Mouse (Mus musculus): ENCODE measurements at regions not wholly inside any gene's neighbourhood (a gene's known extent, or its start where the extent isn't known, plus 50 kb on each side); places are given as distances from the start of the nearest gene placed in this dataset.

DNA sequence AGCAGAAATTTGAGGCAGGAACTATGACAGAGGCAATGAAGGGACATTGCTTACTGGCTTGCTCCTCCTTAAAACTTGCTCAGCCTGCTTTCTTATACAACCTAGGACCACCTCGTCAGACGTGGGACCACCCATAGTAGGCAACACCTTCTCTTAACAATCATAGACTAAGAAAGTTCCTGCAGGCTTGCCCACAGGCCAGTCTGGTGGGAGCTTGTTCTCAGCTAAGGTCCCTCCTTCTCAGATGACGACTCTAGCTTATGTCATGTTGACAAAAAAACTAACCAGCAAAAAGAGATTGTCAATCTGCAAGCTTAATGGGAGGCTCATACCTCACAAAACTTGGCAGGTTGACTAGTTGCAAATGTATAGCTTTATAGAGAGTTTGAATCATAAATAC, 56.5 kb upstream of the Lsm6 start:
- no peak for DNase-seq (ENCODE audit: low spot score in 2 of 2)

DNA sequence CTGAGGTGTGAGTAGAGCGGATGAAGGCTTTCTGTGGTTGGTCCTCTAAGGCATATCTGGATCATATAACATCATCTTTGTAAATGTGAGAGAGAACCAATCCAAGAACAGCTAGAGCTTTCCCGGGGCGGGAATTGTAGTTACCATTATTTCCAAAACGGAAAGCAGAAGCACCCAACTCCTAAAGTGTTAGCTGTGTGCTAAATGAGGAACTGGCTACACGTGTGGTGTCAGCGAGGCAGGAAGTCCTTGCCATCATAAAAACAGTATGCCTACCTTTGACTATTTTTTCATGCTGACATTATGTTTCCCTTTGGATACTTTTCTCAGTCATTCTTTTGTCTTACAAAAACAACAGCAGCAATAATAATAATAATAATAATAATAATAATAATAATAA, 68.8 kb upstream of the Lsm6 start:
- no peak for DNase-seq (ENCODE audit: low spot score in 2 of 2)

DNA sequence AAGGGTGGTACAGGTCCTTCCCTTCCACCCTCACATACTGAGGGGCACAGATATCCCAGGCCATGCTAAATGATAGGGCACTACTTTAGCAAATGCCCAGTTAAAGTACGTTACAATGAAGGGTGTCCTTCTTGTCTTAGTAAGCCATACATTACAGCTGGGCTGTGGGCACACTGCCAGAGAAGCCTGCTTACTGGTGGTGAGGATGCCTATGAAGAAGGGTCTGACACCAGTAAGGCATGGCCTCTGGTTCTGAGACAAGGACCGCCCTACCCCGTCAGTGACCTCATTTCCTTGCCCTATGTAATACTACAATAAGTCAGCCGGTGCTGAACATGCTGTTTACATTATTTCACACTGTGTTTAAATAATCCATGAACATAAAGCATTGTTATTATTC, 69.6 kb upstream of the Lsm6 start:
- DNase-seq (ENCODE audit: low spot score in 2 of 2), result no peak

DNA sequence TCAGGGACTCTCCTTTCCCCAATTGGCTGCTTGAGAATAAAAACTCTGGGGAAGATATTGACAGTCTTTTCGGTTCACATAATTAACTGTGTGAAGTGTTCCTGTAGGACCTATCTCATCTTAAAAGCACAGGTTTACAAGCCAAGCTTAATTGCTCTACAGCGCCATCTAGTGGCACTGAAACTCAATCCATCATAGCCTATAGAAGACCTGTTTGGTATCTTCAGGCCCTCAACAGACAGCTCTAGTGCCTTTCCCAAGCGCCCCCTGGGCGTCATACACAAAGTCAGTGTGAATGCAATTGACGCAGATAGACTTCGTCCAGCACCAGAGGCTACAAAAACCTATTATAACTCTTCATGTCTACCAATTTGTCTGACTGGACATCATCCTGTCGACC, 78.9 kb upstream of the Lsm6 start:
- peak; percentile 69 to 76 for DNase-seq (ENCODE audit: low spot score in 2 of 2)

DNA sequence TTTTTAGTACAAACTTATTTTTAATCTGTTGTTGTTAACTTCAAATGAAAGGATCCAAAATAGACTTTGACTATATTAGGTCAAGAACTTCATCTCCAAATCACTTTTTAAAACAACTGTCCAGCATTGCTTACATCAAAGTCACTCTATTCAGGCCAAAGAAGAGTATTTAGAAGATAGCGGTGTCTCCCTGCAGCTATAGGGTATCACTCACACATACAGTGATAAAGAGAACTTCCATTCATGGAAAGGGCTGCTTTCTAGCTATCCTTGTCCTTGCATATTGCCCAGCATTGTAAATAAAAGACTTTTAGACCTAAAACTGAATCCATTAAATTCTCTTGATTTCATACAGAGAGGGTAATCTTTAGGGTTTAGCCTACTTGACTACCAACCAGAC, 82.1 kb upstream of the Lsm6 start:
- no peak for DNase-seq (ENCODE audit: low spot score in 2 of 2)

DNA sequence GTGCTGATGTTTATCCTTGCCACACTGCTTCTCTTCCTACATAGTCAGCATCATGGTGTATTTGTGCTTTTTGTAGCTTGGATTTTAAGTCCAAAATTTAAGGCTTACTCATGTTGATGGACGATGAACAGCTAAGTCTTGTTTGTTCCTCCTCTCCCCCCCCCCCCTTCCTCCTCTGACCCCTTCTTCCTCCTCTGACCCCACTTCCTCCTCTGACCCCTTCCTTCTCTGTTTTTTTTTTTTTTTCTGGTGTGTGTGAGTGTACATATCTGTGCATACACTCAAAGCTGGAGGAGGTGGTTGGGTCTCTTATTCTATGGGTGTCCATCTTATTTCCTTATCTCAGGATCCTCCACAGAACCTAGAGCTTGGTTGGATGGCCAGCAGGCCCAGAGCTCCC, 87.0 kb upstream of the Lsm6 start:
- DNase-seq (ENCODE audit: low spot score in 2 of 2), result no peak

DNA sequence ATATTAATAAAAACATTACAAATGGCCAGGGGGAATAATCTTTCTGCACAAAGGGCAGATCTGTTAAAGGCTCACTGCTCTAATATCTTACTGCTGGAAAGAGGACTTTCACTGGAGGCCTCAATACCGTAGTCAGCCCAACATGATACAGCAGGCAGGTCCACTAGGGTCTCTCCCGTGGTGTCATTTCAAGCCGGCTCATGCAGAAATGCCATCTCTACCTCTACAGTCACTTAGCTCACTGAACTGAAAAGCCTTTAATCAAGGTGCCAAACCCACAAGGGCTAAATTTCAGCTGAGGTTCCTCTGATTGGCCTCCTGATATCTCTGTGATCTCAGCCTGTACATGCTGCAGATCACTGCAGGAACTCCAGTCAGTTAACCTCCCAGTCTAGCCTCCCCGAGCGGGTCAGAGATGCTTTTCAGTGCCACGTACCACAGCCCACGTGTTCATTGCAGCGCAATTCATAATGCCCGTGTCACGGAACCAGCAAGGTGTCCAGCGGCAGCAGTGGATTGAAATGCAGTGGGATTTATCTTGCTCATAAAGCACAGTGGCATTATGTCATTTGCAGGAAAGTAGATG, 90.4 kb upstream of the Lsm6 start:
- DNase-seq (ENCODE audit: low spot score in 2 of 2), result no peak

DNA sequence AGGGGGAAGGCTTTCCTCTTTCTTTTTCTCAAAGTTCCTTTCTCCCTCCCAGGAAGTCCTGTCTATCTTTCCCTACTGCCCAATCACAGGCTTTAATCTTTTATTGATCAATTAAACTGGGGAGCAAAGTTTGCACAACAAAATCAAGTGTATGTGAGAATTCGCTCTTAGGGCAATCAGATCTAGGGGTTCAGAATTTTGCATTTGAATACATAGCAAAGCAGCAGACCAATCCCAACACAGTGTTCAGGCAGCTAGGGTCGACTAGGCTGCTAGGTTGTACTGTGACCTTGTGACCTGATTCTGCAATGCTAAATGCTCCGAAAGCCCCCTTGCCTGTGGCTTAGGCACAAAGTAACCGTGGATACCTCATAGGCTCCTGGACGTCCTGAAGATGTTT, 91.5 kb upstream of the Lsm6 start:
- DNase-seq (ENCODE audit: low spot score in 2 of 2), result no peak

DNA sequence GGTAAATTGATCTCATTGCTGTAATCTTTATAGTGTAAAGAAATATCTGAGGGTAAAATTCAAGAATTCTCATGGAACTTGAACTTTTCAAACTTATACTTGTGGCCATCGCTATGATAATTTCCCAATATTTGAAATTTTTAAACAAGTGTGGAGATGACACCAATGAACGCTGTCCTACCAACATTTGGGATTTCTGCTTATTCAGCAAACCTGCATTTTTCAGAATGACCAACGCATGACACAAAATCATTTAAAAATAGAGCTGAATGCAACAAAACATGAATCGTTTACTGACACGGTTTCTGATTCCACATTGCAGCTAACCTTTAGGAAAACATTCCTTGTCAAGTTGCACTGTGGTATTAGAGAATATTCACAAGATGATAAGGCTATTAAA, 92.9 kb upstream of the Lsm6 start:
- DNase-seq (ENCODE audit: low spot score in 2 of 2), result no peak

DNA sequence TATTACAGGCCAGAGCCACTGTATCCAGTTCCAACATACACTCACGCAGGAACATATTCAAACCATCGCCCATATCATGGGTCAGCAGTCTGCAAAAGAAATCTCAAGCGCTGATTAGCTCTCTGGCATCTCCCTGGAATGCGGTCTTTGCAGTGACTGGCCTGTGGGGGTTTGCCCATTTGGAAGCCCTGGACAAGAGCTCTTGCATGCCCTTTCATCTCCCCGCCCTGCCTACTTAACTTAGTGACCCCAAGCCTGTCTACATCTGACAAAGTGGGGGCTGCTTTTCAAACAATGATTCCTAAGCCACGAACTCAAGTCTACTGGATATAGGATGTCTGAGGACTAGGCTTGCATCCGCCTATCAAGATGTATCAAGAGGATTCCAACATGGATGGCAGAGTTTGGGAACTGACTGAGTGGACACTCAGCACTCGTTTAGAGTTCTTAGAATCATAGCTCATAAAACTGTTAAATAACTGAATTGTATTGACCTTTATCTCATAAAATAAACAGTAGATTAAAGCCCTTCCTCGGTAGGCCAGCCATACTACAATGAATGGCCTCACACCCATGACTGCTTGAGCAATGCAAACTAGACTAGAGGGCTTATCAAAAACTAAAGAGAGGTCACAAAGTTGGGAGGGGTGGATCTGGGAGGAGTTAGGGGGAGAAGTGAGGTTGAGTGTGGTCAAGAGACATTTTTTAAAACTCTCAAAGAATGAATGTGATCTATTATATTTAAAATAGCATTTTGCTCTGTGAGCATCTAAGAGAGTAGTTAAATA, 97.4 kb upstream of the Zfp827 start:
- no peak for DNase-seq (ENCODE audit: low spot score in 2 of 2)

DNA sequence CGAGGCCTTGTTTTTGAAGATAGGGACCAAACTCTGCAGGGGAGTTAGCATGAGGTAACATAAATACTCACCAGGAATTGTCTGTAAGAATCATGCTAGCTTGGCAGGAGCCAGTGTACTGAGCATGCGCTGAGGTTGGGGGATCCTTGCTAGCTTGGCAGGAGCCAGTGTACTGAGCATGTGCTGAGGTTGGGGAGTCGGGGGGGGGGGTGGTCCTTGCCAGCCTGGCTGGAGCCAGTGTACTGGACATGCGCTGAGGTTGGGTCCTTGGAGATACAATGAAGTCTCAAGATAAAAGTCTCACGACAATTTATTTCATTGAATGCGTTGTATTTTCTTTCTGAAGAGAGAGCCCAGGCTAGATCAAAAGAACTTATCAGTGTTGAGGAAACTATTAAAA, 96.2 kb upstream of the Zfp827 start:
- DNase-seq (ENCODE audit: low spot score in 2 of 2), result no peak

DNA sequence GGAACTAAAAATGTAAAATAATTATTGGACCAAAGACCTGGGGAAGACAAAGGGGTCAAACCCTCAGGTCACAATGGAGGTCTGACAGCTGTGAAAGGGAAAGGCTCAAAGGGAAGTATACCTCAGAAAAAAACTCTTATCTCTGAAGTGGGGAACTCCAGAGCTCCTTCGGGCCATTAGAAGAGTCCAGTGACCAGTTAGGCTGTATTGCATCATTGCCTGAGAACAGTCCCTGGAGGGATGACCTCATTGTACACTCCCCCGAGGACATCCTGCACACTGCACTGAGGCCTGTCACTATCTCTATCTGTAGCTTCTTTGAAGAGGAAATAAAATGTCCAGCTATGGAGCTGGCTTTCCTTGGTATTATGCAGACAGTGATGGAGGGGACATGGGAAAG, 88.2 kb upstream of the Zfp827 start:
- DNase-seq (ENCODE audit: low spot score in 2 of 2), result no peak

DNA sequence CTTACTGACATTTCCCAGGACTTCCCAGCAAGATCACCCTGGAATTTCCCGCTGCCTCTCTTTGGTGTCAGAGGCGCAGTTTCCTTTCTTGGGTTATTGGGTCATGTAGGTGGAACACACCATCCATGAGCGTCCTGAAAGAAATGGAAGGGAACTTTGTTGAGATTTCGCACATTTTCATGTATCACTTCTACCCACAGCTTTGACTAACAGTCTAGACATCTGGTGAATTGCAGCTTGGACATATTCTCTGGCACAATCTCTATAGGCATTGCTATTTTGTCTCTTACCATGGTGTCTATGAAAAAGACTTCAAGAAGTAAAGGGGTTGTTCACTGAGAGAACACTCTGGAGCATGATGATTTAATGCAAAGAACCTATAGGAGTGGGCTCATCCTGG, 86.7 kb upstream of the Zfp827 start:
- no peak for DNase-seq (ENCODE audit: low spot score in 2 of 2)

DNA sequence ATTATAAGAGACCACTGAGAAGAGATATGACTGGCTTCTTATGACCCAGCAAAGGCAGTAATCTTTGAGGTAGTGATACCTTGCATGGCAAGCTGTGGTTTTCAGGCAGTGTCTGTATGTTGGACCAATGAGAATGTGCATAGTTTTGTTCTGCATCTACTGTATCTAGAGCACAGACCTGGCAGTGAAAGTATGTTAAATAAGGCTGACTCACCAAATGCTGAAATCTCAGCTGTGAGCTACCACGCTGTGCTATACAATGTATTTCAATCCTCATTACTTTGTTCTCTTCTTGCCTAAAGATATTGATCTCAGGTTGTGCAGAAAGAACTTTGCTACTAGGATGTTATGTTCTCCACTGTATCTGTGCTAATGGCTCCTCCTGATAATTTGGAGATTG, 83.9 kb upstream of the Zfp827 start:
- DNase-seq (ENCODE audit: low spot score in 2 of 2), result no peak

DNA sequence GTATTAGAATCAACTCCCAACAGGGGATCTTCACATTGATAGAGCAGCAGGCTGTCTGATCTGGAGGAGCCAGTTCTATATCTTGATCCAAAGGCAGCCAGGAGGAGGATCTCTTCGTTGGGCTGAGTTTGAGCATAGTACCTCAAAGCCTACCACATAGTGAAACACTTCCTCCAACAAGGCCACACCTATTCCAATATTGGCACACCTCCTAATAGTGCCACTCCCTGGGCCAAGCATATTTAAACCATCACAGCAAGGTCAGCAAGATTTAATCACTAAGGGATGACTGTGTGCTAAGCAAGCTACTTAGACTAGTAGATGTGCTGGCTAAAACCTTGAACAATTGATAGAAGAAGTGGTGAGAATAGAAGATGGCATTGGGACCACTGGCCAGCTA, 82.6 kb upstream of the Zfp827 start:
- DNase-seq (ENCODE audit: low spot score in 2 of 2), result no peak

DNA sequence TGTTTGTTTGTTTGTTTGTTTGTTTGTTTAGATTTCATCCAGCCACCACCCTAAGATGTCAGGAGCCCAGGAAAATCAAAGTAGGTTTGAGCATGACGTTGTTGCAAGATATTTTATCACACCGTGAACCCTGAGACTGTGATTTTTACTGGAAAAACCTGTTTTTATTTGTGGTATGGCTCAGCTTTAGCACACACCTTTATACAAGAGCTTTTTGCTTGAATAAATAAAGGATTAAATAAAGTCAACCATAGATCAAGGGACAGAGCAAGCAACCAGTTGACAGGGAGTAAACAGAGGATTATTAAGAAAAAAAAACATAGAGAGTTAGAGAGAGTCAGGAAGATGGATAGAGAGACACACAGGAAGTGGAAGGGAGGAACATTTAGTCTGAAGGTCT, 82.2 kb upstream of the Zfp827 start:
- no peak for DNase-seq (ENCODE audit: low spot score in 2 of 2)

DNA sequence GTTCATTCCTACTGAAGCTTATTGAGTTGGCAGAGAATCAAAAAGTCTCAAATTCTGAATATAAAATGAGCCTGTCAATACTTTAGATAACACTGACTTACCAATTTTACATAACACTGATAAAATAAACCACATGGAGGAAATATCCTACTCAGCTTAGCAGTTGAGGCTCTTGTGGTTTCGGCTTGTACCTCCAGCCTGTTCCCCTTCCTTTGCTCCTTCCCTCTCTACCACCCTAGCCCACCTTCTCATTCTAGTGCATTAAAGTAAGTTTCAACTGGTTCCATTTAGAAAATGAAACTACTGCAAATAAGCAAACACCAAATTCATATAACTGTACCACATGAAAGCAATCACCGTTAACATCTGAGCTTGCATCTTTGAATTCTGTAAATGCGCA, 53.2 kb upstream of the Zfp827 start:
- DNase-seq (ENCODE audit: low spot score in 2 of 2), result no peak
